Mouse (Mus musculus) midbrain, embryonic 14.5 days (tissue): ENCODE measurements around the gene Ier5. TPM values are rescaled to one million over a fixed set of nuclear protein-coding genes. Genes with fewer than 3 reads are reported as not detected.

ENCODE experiments used
- ATAC-seq: fragments of 200-750 bp; cut with Nextera tagmentation; 2 replicates; pipeline ENCODE4 v1.8.0; 2017; ENCODE audit warnings: moderate number of reproducible peaks, moderate library complexity; ENCODE audit not compliant: low FRiP score, low TSS enrichment
- DNase-seq: peaks from one replicate; pipeline ENCODE4 v3.0.0-alpha.2; 2015
- H3K27ac ChIP-seq: fragments of 300-500 bp; sonication (generic); replicated peaks from 2 replicates; pipeline ENCODE4 v1.5.1; 2014; ENCODE audit warnings: mild to moderate bottlenecking, low read depth, low read length, moderate library complexity
- H3K27me3 ChIP-seq: fragments of 300-500 bp; sonication (generic); 2 replicates; pipeline ENCODE4 v1.6.1; 2014; ENCODE audit warnings: low read length, control low read depth, mixed read lengths; ENCODE audit not compliant: control insufficient read depth, insufficient read depth
- H3K36me3 ChIP-seq: fragments of 300-500 bp; sonication (generic); 2 replicates; pipeline ENCODE4 v1.6.1; 2014; ENCODE audit warnings: low read length, control low read depth; ENCODE audit not compliant: control insufficient read depth, insufficient read depth
- H3K4me1 ChIP-seq: fragments of 300-500 bp; sonication (generic); 2 replicates; pipeline ENCODE4 v1.6.1; 2014; ENCODE audit warnings: mild to moderate bottlenecking, antibody characterized with exemption, low read length, control low read depth; ENCODE audit not compliant: control insufficient read depth, insufficient read depth
- H3K4me2 ChIP-seq: fragments of 300-500 bp; sonication (generic); 2 replicates; pipeline ENCODE4 v1.6.1; 2014; ENCODE audit warnings: mild to moderate bottlenecking, low read length, moderate library complexity
- H3K4me3 ChIP-seq: fragments of 300-500 bp; sonication (generic); replicated peaks from 2 replicates; pipeline ENCODE4 v1.5.1; 2014; ENCODE audit warnings: low read depth, low read length
- H3K9ac ChIP-seq: fragments of 300-500 bp; sonication (generic); replicated peaks from 2 replicates; pipeline ENCODE4 v1.6.1; 2014; ENCODE audit warnings: mild to moderate bottlenecking, low read length, moderate library complexity
- H3K9me3 ChIP-seq: fragments of 300-500 bp; sonication (generic); 2 replicates; pipeline ENCODE4 v1.6.1; 2016; ENCODE audit warnings: low read length, control low read depth, mixed read lengths; ENCODE audit not compliant: control insufficient read depth
- WGBS: fragments of 180-500 bp; shearing (Covaris S2); extraction: QIAGEN DNeasy Blood & Tissue Kit; methylation state at CpG from one replicate; pipeline ENCODE4 v1.1.7; 2014; 5-methylcytosine and 5-hydroxymethylcytosine counted together
- polyA plus RNA-seq: library from polyadenylated mRNA; unstranded; fragments of >200 nt; fragmentation: Nextera tagmentation; extraction: Ambion mirVana; gene quantifications from 2 replicates; pipeline ENCODE4 v1.2.1, GENCODE M21; 2014

The Ier5 gene
- polyA plus RNA-seq, 1 experiment from 2014 or later = 13.4 TPM

GRCm38 (mm10) chr1:155064649-155065048 lies 34.8 kb downstream of the Ier5 start:
- Histone ChIP-seq H3K4me2 (no peak overlapping the region), H3K9ac (no peak overlapping the region), H3K27ac (no peak overlapping the region), H3K4me1 (no peaks in the 10 kb centered on the region), H3K27me3 (no peaks in the 10 kb centered on the region), H3K9me3 (no peaks in the 10 kb centered on the region), H3K36me3 (no peaks in the 10 kb centered on the region), H3K4me3 (no peak overlapping the region)
- no peak for DNase-seq
- 75% methylated on average over 4 of the region's 4 CpGs for WGBS
- no peak for ATAC-seq

GRCm38 (mm10) chr1:155064111-155064510 lies 35.3 kb downstream of the Ier5 start:
- H3K36me3 ChIP-seq = no peaks in the 10 kb centered on the region
- ATAC-seq (no peak), DNase-seq (no peak)
- no peak overlapping the region for H3K9ac ChIP-seq
- no peak overlapping the region for H3K4me2 ChIP-seq
- 0 out of 2 replicates have a peak, but pooled peaks cover 3% of the 10 kb centered on the region for H3K4me1 ChIP-seq
- H3K27ac ChIP-seq = no peak overlapping the region
- WGBS = 92% methylated on average over 5 of the region's 5 CpGs
- H3K4me3 ChIP-seq = no peak overlapping the region
- H3K9me3 ChIP-seq = no peaks in the 10 kb centered on the region
- no peaks in the 10 kb centered on the region for H3K27me3 ChIP-seq

GRCm38 (mm10) chr1:155062963-155063362 lies 36.5 kb downstream of the Ier5 start:
- no peaks in the 10 kb centered on the region for H3K36me3 ChIP-seq
- peak; percentile 31 for DNase-seq
- no peaks in the 10 kb centered on the region for H3K27me3 ChIP-seq
- H3K9me3 ChIP-seq = no peaks in the 10 kb centered on the region
- H3K27ac ChIP-seq = 0 out of 2 replicates have a peak overlapping the region, but pooled peaks have one; percentile 5
- H3K9ac ChIP-seq = no peak overlapping the region
- H3K4me3 ChIP-seq = no peak overlapping the region
- 79% methylated on average over 4 of the region's 4 CpGs for WGBS
- no peak overlapping the region for H3K4me2 ChIP-seq
- H3K4me1 ChIP-seq = 0 out of 2 replicates have a peak, but pooled peaks cover 3% of the 10 kb centered on the region
- ATAC-seq = no peak

GRCm38 (mm10) chr1:155062057-155062456 lies 37.4 kb downstream of the Ier5 start:
- Histone ChIP-seq H3K9me3 (no peaks in the 10 kb centered on the region), H3K4me3 (no peak overlapping the region), H3K9ac (no peak overlapping the region), H3K36me3 (no peaks in the 10 kb centered on the region), H3K4me2 (no peak overlapping the region), H3K4me1 (0 out of 2 replicates have a peak, but pooled peaks cover 3% of the 10 kb centered on the region), H3K27me3 (no peaks in the 10 kb centered on the region), H3K27ac (no peak overlapping the region)
- ATAC-seq = no peak
- 93% methylated on average over 7 of the region's 7 CpGs for WGBS
- no peak for DNase-seq

GRCm38 (mm10) chr1:155060832-155061801 lies 38.3 kb downstream of the Ier5 start:
- Histone ChIP-seq H3K4me2 (no peak overlapping the region), H3K4me3 (no peak overlapping the region), H3K9me3 (no peaks in the 10 kb centered on the region), H3K9ac (no peak overlapping the region), H3K27me3 (no peaks in the 10 kb centered on the region), H3K27ac (no peak overlapping the region), H3K4me1 (0 out of 2 replicates have a peak, but pooled peaks cover 3% of the 10 kb centered on the region), H3K36me3 (no peaks in the 10 kb centered on the region)
- DNase-seq (no peak), ATAC-seq (no peak)
- 83% methylated on average over 17 of the region's 17 CpGs for WGBS

GRCm38 (mm10) chr1:155060261-155060660 lies 39.2 kb downstream of the Ier5 start:
- 63% methylated on average over 5 of the region's 5 CpGs for WGBS
- Histone ChIP-seq H3K4me3 (no peak overlapping the region), H3K4me1 (0 out of 2 replicates have a peak, but pooled peaks cover 3% of the 10 kb centered on the region), H3K27me3 (no peaks in the 10 kb centered on the region), H3K4me2 (no peak overlapping the region), H3K9ac (no peak overlapping the region), H3K36me3 (no peaks in the 10 kb centered on the region), H3K27ac (no peak overlapping the region), H3K9me3 (no peaks in the 10 kb centered on the region)
- ATAC-seq = no peak
- peak; percentile 23 for DNase-seq

GRCm38 (mm10) chr1:155059505-155059904 lies 39.9 kb downstream of the Ier5 start:
- DNase-seq (no peak), ATAC-seq (no peak)
- no peaks in the 10 kb centered on the region for H3K27me3 ChIP-seq
- no peaks in the 10 kb centered on the region for H3K9me3 ChIP-seq
- no peak overlapping the region for H3K27ac ChIP-seq
- 0 out of 2 replicates have a peak, but pooled peaks cover 3% of the 10 kb centered on the region for H3K4me1 ChIP-seq
- no peak overlapping the region for H3K4me3 ChIP-seq
- 39% methylated on average over 14 of the region's 14 CpGs for WGBS
- no peak overlapping the region for H3K4me2 ChIP-seq
- H3K36me3 ChIP-seq = no peaks in the 10 kb centered on the region
- H3K9ac ChIP-seq = no peak overlapping the region

GRCm38 (mm10) chr1:155058099-155059012 lies 41.1 kb downstream of the Ier5 start:
- Histone ChIP-seq H3K4me2 (no peak overlapping the region), H3K27me3 (no peaks in the 10 kb centered on the region), H3K4me3 (no peak overlapping the region), H3K9me3 (no peaks in the 10 kb centered on the region), H3K36me3 (no peaks in the 10 kb centered on the region), H3K9ac (no peak overlapping the region), H3K4me1 (0 out of 2 replicates have a peak, but pooled peaks cover 3% of the 10 kb centered on the region), H3K27ac (no peak overlapping the region)
- 71% methylated on average over 6 of the region's 6 CpGs for WGBS
- no peak for ATAC-seq
- no peak for DNase-seq
